Mouse (Mus musculus): ENCODE measurements at regions not wholly inside any gene's neighbourhood (a gene's known extent, or its start where the extent isn't known, plus 50 kb on each side); places are given as distances from the start of the nearest gene placed in this dataset.

GRCm38 (mm10) chr16:21358313-21358920 lies 64.5 kb upstream of the Vps8 start:
- TF ChIP-seq CTCF (IDR thresholded peaks at IDR 0.05; ENCODE audit: borderline replicate concordance, extremely low read depth, insufficient read depth, insufficient read length) (no peak), POLR2A (IDR thresholded peaks at IDR 0.05; ENCODE audit: borderline replicate concordance, extremely low read depth, insufficient read depth, insufficient read length, poor library complexity, severe bottlenecking) (no peak)
